Mouse (Mus musculus) adrenal gland, postnatal 0 days (tissue): ENCODE results near the gene Tmem151a. TPM values are rescaled to one million over a fixed set of nuclear protein-coding genes. Genes with fewer than 3 reads are reported as not detected.

Experiments
- polyA plus RNA-seq: library from polyadenylated mRNA; unstranded; fragments of >200 nt; fragmentation: Nextera tagmentation; extraction: Ambion mirVana; gene quantifications from 2 replicates; pipeline ENCODE4 v1.2.1, GENCODE M21; 2015

The Tmem151a gene
- polyA plus RNA-seq: 6.4 and 9.5 TPM in 2 replicates

DNA sequence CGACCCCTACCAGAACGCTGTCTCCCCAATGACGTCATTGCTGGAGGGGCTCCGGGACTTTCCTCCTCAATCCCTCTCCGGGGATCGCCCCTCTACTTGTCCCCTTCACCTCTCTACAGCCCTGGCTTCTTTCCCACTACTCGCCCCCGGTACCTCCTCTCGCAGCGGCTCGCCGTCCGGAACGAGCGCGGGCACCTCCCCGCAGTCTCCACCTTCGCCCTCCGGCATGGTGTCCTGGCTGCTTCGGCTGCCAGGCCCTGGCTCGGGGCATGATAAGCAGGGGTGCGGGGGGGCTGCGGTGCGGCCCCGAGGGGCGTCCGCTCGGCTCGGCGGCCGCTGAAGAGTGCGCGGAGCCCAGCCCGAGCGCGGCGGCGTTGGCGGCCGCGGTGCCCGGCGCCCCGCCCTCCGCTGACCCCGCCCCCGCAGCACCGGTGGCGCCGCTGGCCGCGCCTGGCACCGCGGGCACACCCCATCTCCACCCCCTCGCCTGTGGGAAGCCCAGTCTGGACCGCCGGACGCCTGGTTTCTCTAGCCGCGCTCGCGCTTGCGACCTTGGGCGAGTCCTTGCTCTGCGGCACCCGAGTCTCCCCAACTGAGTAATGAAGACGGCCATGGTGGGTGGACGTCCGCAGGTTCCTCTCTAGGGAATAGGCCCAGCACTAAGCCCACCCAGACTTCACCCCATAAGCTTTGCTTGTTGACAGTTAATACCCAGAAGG lies at the start of gene Tmem151a:
TSS of gene Tmem151a (minus strand) at position 387 of the 719 bp plus-strand sequence.

DNA sequence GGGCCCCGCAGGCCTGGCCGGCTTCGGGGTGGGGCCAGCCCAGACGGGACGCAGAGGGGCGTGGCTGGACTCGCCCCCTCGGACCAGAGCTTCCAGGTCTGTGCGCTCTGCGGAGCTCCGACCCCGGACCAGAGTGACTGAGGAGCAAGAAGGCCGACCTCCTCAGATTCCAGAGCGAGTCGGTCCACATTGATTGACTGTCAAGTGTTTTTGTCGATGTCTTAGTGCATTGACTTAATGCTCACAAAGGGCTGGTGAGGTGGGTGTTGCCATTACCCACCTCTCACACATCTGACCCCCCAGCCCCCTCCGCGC lies 33.0 kb upstream of the Tmem151a start, which contains the start of gene Klc2:
TSS of gene Klc2 (minus strand) at position 177 of the 315 bp plus-strand sequence.

DNA sequence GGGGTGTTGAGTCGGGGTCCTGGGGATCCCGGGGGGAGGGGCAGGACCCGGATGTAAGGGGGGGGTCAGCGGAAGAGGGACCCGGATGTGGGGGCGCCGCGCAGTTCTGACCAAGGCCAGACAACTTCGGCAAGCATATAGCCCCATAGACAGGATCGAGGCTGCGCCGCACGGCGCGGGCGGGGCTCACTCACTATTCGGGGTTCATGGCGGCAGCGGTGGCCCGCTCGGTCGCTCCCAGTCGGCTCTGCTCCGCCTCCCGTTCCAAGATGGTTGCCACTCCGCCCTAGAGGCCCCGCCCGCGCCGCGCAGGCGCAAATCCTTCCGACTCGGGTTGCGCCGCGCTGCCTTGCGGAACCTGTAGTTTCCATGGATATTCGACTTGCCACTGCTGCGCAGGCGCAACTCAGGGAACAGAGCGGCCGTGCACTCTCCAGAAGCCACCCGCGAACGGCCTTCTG lies 21.4 kb upstream of the Tmem151a start, which contains the start of gene Rab1b:
TSS of gene Rab1b (minus strand) at position 342 of the 461 bp plus-strand sequence.

DNA sequence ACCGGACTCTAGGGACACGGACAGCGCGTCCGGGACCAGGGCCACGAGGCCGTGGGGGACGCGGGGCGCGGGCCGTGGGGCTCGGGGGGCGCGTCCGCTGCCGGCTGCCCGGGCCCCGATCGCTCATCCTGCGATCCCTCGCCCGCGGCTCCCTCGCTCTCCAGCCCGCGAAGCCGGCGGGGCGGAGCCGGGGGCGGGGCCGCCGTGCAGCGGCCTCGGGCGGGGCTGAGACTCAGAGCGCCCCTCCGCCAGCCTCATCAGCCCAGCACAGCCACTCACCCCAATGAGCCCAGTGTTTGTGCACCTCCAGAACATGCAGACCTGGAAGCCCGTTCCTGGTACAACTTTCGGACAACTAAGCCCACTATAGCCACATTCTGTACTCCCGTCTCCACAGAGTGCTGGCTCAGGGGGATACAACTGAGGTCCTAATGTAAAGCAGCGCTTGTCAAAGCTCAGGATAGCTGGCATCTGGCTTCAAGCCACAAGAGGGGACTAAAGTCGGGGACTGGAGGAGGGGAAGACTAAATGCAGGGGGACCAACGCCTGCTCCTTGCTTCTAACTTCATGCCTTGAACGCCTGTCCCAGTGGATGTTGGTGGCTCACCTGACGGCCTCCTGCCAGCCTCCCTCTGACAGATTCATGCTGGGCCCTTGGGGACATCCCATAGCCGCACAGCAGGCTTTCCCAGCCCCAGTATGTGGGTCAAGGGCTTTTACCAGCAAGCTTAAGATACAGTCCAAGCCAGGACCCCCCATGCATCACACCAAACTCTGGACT lies 13.2 kb upstream of the Tmem151a start, which contains the start of gene Cnih2:
TSS of gene Cnih2 (minus strand) at position 159 of the 781 bp plus-strand sequence.

DNA sequence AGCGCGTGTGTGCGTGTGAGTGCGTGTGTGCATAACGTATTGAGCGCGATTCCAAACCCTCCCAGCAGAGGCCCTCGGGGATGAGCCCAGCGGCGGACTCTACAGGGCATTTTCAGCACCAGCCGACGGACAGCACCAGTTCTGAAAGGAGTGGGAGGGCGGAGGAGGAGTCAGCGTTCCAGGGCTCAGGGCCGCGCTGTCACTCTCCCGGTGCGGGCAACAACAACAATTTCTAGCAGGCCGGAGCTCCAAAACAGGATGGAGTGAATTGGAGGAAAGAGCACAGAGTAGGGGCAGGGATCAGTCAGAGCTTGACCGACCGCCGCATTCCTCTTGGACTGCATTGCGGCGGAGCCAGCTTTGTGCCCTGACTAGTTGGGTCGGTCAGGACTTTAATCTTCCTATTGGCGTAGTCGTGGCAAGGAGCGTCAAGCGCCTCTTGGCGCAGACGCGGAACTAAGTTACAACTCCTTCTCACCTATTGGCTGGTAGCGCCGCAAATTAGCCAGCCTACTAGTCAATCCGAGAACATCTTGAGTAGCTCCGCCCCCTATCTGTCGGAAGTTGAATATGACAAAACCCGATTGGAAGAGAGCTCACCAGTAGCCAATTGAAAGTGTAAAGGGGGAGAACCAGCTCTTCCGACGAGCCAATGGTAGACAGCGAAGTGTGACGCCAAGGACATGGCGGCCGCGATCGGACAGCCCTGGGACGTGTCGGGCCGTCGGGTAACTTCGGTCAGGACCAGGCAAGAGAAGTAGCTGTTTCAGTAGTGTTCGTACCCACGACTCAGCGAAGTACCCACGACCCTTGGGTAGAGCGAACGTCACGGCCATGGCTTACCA lies 2.8 kb upstream of the Tmem151a start, which contains the start of gene Yif1a:
TSS of gene Yif1a (plus strand) at position 655 of the 845 bp plus-strand sequence.

DNA sequence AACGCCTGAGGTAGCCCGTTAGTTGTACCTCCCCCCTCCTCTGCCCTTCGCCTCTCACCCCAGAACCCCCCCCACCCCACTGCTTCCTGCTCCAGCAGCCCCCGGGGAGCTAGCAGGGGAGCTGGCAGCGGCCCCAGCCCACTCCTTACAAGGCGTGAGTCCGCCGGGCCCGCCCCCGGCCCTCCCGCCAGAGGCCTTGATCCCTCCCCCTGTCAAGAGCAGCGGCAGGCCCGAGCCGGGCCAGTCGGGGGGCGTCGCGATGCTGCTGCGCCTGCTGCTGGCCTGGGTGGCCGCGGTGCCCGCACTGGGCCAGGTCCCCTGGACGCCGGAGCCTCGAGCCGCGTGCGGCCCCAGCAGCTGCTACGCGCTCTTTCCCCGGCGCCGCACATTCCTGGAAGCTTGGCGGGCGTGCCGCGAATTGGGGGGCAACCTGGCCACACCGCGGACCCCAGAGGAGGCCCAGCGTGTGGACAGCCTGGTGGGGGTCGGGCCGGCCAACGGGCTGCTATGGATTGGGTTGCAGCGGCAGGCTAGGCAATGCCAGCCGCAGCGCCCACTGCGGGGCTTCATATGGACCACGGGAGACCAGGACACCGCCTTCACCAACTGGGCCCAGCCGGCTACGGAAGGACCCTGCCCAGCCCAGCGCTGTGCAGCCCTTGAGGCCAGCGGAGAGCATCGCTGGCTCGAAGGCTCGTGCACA lies 17.3 kb downstream of the Tmem151a start, which contains the start of gene Cd248:
TSS of gene Cd248 (plus strand) at position 212 of the 703 bp plus-strand sequence.

DNA sequence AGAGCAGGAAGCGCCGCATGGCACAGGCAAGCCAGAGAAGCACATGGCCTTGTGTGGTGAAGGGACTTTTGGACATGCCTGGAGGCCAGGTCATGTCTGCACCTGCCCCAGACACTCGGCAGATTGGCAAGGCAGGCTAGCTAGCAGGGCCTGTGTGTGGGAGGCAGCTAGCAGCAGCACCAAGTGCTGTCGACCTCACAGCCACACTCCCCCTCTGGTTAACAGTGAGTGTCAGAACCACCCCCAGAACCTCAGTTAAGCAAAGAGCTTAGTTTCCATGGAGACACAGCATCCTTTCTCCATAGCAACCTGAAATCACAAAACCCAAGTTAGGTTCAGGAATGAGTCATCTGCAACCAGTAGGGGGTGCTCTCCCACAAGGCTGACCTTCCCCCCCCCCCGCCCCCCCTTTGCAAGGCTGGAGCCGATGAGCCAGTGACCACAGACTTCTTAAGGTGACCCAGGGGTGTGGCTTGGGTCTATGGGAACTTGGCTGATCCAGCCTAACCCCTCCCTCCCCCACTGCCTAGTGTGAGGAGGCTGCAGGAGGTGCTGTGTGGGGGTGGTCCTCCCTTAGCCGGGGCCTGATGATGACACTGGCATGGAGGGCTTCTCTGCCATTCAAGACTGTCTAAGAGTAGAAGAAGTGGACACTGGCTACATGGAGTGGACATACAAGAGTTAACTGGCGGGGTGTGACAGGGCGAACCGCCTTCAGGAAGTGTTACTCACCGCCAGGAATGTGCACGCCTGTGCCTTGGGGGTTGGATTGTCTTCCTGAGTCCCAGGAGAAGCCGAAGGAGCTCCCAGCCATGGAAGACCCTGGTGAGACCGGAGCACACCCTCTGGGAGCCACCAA lies 35.1 kb downstream of the Tmem151a start, which contains the start of gene Rin1:
TSS of gene Rin1 (plus strand) at position 435 of the 859 bp plus-strand sequence.

DNA sequence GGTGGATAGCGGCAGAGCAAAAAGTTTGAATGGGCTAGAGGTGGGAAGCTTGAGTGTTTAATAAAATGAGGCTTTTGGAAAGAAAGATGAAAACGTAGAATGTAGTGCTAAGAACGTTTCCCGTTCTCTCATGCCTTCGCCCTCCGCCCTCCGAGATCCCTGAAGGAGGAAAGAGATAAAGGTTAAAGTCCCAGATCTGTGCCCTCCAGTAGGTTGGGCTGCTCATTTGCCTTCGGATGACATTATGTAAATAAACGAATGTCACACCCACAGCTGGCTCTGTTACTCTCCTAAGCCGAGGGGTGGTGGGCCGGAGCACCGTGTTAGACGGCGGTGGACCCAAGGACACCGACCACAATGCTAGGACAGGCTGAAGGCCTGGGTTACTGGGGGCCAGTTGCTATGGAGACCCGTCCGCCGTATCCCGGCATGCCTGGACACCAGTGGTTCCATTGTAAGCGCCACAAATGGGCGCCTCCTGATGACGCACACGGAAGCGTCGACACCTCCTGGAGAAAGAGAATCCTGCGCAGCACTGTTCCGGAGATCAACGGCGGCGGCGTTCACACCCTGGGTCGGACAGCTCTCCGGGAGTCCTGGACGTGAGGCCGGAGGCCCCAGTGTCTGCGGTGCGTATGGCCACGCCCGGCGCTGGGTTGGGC lies 44.3 kb downstream of the Tmem151a start, which contains the start of gene Brms1:
TSS of gene Brms1 (plus strand) at position 493 of the 662 bp plus-strand sequence.

DNA sequence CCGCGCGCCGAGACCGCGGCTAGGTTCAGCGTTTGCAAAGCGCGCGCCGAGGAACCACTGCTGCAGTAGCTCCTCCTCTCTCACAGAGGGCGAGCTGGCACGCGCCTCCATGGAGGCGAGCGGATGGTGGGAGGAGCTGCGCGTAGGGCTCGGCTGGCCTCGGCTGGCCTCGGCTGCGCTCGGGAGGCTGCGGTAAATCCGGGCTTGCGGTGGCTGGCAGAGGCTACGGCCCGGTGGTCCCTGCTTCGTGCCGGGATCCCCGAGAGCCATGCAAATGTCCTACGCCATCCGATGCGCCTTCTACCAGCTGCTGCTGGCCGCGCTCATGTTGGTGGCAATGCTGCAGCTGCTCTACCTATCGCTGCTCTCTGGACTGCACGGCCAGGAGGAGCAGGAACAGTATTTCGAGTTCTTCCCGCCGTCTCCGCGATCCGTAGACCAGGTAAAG lies 46.6 kb downstream of the Tmem151a start, which contains the start of the genes B4gat1 and AC124502.3:
TSS of gene B4gat1 (plus strand) at position 118 of the 448 bp plus-strand sequence.
TSS of gene AC124502.3 (plus strand) at position 183 of the 448 bp plus-strand sequence.

DNA sequence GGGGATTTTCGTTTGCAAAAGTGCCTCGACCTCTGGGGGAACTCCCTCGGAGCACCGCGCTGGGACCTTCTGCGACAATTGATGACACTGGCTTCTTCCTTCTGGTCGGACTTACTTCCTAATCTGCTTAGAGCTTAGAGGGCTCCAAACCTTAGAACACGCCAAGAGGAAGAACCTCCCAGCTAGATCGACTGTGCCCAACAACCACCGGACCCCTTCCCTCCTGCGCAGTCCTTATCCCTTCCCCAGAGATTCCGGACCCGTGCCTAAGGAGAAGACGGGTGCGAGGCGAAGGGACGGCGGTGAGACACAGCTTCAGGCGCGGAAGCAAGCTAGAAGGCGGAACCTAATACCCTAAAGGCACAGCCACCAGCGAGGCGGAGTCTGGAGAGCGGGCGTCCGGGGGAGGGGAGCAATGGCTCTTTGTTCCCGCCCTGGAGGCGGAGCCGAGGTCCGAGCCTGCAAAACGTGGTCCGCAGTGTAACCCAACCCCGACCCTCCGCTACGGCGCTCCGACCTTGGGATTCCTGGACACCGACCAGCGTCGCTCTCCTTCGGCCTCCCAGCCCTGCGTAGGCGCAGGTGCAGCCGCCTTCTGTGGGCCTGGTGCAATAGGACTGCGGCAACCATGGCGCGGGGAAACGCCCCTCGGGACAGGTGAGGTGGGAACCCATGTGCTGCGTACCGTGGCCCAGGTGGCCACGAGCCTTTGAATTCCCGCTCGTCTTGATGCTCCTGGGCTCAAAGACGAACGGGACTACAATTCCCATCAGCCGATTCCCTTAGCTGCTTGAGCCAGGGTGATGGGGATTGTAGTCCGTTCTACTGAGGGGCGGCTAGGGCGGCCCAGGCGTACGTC lies 61.5 kb downstream of the Tmem151a start, which contains the start of gene Slc29a2:
TSS of gene Slc29a2 (plus strand) at position 240 of the 859 bp plus-strand sequence.

Other genes with a start within 250 kb of the Tmem151a start
- gene Ccs, start 246.2 kb downstream of the Tmem151a start, polyA plus RNA-seq: 79.9 and 127 TPM in 2 replicates
- gene Ccdc87, start 246.2 kb downstream of the Tmem151a start, polyA plus RNA-seq: 0.08 and 0.10 TPM in 2 replicates
- 192 and 458 TPM in 2 replicates for gene Ctsf, start 230.4 kb downstream of the Tmem151a start, polyA plus RNA-seq
- gene Actn3, start 207.6 kb downstream of the Tmem151a start, polyA plus RNA-seq: 2.4 and 3.2 TPM in 2 replicates
- gene Zdhhc24, start 206.9 kb downstream of the Tmem151a start, polyA plus RNA-seq: 12.5 and 14.8 TPM in 2 replicates
- gene Bbs1, start 178.9 kb downstream of the Tmem151a start, polyA plus RNA-seq: 3.5 and 4.2 TPM in 2 replicates
- gene Dpp3, start 157.2 kb downstream of the Tmem151a start, polyA plus RNA-seq: 63.8 and 106 TPM in 2 replicates
- 1.9 and 2.9 TPM in 2 replicates for gene Peli3, start 142.4 kb downstream of the Tmem151a start, polyA plus RNA-seq
- gene Mrpl11, start 123.4 kb downstream of the Tmem151a start, polyA plus RNA-seq: 136 and 156 TPM in 2 replicates
- gene Npas4, start 95.2 kb downstream of the Tmem151a start, polyA plus RNA-seq: 0.07 TPM in 1 of 2 replicates, not detected in the other
- 0.57 and 1.9 TPM in 2 replicates for gene Slc29a2, start 61.7 kb downstream of the Tmem151a start, polyA plus RNA-seq
- 45.2 and 51.4 TPM in 2 replicates for gene B4gat1, start 46.7 kb downstream of the Tmem151a start, polyA plus RNA-seq
- 0.20 and 1.6 TPM in 2 replicates for gene AC124502.3, start 46.6 kb downstream of the Tmem151a start, polyA plus RNA-seq
- 36.1 and 44.9 TPM in 2 replicates for gene Brms1, start 44.2 kb downstream of the Tmem151a start, polyA plus RNA-seq
- 1.1 and 1.5 TPM in 2 replicates for gene Rin1, start 35.0 kb downstream of the Tmem151a start, polyA plus RNA-seq
- 79.7 and 120 TPM in 2 replicates for gene Cd248, start 17.5 kb downstream of the Tmem151a start, polyA plus RNA-seq
- gene Yif1a, start 3.0 kb upstream of the Tmem151a start, polyA plus RNA-seq: 83.2 and 106 TPM in 2 replicates
- gene Cnih2, start 13.0 kb upstream of the Tmem151a start, polyA plus RNA-seq: 19.6 and 30.8 TPM in 2 replicates
- 213 and 238 TPM in 2 replicates for gene Rab1b, start 21.5 kb upstream of the Tmem151a start, polyA plus RNA-seq
- 14.0 and 16.2 TPM in 2 replicates for gene Klc2, start 33.0 kb upstream of the Tmem151a start, polyA plus RNA-seq
- 13.0 and 16.0 TPM in 2 replicates for gene Pacs1, start 187.6 kb upstream of the Tmem151a start, polyA plus RNA-seq
- 149 and 197 TPM in 2 replicates for gene Sf3b2, start 209.9 kb upstream of the Tmem151a start, polyA plus RNA-seq
- 0.55 and 1.7 TPM in 2 replicates for gene Gal3st3, start 212.8 kb upstream of the Tmem151a start, polyA plus RNA-seq